Mouse (Mus musculus) liver, embryonic 14.5 days (tissue): Measurements from ENCODE around the gene Fosb.

Experiments
- CTCF ChIP-seq: IDR thresholded peaks from 2 replicates; pipeline ENCODE4 v1.5.1; 2016; ENCODE audit warnings: antibody characterized with exemption, low read depth, control low read depth
- EP300 ChIP-seq: IDR thresholded peaks from 2 replicates; pipeline ENCODE4 v1.6.1; 2016; ENCODE audit warnings: antibody characterized with exemption, low read depth

DNA sequence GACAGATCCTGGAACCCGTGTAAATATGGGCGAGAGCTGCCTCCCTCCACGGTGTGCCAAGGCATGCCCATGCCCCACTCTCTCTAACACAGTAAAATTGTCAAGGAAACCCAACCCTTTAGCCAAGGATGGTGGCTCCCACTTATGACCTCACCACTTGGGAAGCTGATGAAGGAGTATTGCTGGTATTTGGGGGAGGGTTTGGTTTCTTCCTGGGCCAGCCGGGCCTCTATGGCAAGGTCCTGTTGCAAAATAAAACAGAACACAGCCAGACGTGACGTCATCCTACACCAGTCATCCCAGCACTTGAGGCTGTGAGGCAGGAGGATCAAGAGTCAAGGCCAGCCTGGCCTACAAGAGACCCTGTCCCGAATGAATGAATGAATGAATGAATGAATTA lies 28.7 kb upstream of the Fosb start:
- TF ChIP-seq CTCF (no peak), EP300 (no peak)
